Mouse (Mus musculus) CD4-positive helper T cell, adult 2 months (primary cell): ENCODE results near the gene Ccdc103.

Experiments used
- DNase-seq: peaks from one replicate; pipeline ENCODE4 v3.0.0-alpha.2; 2012; ENCODE audit warnings: low read depth, missing footprints, low spot score

Gene Ccdc103

DNA sequence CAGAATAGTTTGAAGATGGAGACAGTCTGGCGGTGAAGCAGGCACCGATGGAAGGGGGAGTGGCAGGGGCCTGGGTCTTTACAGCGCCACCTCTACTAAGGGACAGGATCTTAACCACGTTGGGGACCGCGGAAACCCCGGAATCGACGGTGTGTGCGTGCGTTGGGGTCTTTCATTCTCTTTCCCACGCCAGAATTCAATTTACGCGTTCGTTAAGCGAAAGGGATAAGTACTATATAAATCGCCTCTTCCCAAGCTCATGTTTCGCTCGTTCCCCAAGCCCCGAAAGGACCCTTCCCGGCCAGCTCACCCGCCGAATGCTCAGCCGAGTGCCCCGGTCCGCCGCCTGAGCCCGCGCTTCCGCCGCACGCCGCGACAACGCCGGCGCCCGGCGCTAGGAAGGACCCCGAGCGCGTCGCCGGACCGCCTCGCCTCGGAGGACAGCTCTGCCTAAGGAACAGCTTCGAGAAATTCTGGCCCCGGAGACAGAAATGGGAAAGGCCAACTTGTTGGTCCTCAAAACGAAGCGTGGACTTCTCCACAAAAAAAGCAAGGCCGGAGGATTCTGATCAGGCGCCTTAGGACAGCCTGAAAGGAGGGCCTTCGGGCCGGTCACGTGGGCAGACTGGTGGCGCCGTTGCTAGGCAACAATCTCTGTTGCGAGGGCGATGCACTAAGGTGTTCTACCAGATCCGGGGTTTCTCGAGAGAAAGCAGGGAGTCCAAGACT, at the start of gene Ccdc103, which contains the start of gene Eftud2:
Gene Ccdc103 (plus strand): TSS at position 620 of the 729 bp plus-strand sequence.
Gene Eftud2 (minus strand): TSS at position 401 of the 729 bp plus-strand sequence.
- peak; percentile 94 for DNase-seq

DNA sequence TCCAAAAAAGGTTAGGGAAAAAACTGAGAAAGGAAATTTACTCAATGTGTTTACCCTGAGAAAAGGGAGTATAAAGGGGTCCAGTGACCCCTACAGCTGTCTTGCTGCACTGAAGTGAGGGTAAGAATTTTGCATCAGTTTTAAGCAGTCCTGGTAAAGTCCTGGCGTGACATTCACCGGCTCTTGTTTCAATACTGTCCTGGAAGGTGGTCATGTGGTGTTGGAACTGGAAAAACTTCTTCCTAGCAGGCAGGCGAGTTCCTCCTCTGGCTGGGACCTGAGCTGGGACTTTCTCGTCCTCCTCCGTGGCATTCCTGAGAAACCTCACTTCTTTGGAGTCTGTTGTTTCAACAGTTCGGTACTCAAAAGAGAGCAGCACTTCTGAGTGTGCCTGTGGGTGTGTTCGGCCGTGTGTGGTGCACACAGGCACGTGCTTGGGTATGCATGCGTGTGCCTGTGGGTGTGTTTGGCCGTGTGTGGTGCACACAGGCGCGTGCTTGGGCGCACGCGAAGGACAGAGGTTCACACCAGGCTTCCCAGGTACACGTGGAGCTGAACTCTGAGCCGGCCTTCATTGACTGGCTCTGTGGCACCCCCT, 48.2 kb upstream of the Ccdc103 start:
- no peak for DNase-seq

DNA sequence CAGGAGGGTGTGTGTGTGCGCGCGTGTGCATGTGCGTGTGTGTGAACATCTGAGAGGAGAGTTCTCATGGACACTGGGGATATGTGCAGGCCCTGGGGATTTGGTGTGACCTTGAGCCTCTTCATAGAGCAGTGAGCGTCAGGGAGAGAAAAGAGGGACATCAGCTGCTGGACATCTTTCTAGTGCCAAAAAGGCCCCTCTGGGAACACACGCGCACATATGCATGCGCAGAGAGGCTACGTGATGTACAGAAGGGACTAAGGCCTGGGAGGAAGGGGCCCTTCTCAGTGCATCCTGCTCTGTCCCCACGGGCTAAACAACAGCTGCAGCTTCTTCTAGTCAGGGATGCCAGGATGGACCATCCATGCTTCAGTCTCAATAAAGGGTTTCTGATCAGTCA, 46.8 kb upstream of the Ccdc103 start:
- no peak for DNase-seq

DNA sequence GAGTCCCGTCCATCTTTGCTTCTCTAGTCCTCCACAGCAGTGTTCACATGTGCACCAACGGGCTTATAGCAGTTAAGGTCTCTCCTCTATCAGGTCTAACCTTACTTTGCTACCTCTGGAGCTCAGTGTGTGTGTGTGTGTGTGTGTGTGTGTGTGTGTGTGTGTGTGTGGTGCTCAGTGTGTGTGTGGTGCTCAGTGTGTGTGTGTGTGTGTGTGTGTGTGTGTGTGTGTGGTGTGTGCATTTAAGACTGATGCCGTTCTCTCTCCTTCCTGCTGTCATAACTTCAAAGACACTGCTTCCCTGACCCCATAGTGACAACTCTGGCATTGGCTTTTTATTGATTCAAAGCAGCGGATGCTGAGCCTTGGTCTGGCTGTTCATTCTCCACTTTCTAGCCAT, 45.5 kb upstream of the Ccdc103 start, which contains the start of gene Higd1b:
Gene Higd1b (plus strand): TSS at position 301 of the 400 bp plus-strand sequence.
- no peak for DNase-seq

DNA sequence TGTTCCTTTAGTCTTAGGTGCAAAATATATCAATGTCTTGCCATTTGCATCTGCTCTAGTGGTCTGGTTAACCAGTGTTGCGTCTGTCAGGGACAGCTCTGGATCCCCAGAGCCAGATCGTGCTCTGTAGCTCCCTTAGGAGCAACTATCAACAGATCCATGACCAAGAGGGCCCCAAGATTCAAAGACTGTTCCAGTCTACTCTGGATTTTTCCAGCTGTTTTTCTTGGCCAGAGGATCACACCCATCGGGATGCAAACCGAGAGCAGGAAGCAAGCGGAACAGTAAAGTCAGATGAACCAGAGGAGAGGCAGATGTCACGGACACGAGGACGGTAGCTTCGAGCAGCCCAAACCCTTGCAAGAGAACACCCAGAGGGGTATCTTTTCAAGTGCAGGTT, 44.9 kb upstream of the Ccdc103 start:
- DNase-seq, result no peak

DNA sequence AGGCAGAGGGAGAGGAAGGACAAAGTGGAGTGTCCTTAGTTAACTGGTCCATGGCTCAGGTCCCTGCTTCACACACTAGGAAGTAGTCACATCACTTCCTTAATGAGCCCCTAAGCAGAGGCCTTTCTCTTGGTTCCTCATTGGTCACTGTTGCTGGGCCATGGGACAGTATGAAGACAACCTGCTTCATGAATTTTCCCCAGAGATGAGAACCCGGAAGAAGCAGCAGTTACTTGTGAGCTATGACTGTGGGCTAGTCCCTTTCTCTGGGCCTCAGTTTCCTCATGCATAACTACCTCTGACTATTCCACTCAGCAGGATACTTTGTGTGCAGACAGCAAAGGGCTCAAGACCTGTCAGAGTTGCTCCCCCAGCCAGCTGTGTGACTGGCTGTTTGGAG, 43.6 kb upstream of the Ccdc103 start:
- DNase-seq, result no peak

DNA sequence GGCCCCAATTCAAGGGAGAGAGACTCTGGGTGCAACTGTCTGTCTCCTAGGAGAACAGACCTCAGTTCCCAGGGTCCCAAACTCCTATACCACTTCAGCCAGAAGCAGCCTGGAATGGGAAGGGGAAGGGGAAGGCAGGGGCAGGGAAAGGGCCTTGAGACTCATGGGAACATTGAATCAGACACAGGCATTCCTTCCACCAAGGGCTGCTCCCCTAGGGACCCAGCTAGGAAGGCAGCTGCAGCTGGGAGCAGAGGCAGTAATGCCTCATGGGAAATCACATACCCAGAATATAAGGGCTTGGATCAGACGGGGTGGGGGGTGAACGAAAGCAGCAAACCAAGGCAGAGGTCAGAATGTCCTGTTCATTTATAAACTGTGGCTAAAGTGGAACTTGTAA, 42.9 kb upstream of the Ccdc103 start:
- DNase-seq, result no peak

DNA sequence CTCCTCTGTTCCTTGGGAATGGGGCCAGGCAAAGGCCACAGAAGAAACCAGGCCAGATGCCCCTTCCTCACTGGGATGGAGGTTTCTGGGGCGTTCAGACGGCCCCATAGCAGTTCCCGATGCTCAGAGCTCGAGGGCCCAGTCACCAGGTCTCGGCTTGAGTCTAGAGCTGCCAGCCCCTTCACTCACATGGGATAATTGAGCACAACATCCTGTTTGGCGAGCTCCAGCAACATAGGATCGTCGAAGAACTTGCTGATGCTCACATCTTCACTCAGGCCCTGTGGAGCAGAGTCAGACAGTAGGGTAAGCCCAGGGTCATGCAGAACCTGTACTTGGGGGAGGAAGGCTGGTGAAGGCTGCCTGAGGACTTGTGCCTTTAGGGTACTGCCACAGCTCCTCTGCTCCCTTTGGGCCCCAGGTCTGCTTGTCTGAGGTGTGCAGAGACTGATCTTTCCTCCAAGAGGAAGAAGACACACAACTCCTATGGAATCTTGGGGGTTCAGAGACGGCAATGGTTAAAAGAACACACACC, 42.3 kb upstream of the Ccdc103 start:
- no peak for DNase-seq

DNA sequence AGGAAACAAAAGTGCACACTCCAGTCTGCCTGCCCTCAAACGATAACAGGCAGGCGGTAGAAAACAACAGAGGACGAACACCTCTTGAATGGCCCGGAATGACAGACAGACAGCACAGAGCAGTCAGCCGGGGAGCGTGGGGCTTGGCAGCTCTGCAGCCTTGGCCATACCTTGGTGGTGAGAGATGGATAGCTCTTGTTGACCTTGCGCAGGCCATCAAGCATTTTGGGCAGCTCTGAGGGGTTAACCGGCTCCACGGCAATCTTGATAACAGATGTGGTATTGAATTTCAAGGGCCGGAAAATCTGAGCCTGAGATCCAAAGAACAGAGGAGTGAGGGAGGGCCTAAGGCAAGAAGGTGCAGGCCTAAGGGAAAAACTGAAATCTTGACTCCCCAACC, 35.1 kb upstream of the Ccdc103 start:
- DNase-seq, result no peak

DNA sequence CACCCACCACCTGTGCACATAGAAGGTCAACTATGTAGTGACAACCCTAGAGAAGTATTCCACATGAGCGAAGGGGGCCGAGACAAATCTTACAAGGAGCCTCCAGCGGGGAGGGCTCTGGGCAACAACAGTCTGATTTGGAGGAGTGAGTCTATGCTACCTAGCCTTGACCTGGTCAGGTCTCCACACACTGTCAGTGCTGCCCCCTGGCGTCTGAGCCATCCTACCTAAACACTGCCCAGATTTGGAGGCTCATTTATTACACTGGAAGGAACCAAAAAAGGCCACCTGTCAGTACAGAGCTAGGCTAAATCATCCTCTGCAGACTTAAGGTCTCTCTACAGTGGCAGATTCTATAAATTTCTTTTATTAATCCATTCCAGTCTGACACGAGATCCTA, 29.1 kb upstream of the Ccdc103 start:
- peak; percentile 21 for DNase-seq

DNA sequence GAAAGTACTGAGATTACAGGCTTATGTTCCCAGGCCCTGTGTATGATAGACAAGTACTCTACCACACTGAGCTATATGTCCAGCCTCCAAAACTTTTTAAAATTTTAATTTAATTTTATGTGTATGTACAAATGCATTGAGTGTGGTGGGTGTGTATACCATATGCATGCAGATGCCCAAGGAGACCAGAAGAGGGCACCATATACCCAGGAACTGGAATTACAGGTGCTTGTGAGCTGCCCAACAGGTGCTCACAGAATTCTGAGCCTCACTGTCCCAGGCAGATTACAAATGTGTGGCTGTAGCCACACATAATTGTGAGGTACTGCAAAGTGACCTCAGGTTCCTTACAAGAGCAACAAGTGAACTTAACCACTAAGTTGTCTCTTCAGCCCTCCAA, 27.2 kb upstream of the Ccdc103 start:
- no peak for DNase-seq

DNA sequence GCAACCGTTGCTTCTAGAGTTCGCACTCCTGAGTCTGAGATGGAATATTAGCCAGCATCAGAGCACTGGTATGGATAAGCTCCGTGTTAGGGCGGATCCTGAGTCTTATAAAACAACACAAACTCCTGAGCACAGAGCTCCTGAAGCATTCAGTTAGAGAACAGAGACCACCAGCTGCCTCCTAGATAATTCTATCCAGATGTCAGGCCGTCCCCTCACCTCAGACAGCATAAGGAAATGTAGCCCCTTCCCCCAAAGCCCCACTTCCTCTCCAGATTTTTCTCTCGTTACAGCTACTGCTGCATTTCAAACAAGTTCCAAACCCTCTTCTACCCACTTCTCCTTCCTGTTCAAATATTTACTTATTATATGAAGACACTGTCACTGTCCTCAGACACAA, 25.1 kb upstream of the Ccdc103 start:
- no peak for DNase-seq

DNA sequence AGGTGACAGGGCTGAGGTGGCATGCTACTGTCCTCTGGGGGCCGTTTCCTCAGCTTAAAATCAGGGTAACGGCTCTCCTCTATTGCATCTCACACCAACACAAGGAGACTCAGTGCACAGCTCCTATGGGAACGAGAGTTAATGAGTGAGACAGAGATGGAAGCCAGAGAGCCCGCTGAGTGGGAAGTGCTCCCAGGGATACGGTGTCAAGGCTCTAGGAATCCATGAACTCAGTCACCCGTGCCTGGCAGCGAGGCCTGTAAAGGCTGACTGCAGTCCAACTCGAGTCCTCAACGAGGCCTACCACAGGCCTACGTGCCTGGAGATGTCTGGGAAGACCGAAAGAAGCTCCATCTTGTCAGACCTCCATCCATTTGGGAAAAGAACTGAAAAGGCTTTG, 22.1 kb upstream of the Ccdc103 start:
- no peak for DNase-seq

DNA sequence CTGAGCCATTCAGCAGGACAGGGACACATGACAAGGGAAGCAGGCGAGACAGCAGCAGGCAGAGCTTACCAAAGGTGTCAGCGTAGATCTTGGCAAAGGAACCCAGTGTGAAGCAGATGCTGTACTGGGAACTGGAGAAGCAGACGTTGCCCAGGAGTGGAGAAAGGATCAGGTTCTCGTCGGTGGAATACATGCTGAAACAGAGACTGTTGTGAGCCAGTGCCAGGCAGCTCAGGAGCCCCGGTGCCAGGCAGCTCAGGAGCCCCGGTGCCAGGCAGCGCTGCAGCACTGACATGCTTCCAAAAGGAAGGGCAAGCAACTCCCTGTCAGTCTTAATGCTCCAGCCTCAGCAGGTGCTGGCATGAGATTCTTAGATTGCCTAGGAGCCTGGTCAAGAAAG, 21.1 kb upstream of the Ccdc103 start:
- DNase-seq, result no peak

DNA sequence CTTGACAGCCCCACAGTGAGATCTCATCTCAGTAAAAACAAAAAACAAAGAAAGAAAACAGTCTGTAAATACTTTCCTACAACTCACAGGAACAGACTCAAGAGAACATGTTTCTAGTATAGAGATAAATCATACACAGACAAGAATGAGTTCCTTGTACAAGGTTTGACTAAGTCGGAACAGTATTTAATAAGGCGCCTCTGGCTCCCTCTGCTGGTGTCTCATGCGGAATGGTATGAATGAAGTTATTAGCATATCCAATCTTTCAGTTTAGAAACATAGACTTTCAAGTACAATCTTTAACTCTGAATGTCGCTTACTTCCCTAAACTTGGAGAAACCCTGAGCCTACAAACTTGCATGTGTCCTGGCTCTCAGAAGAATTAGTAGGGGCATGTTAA, 16.7 kb upstream of the Ccdc103 start:
- DNase-seq, result peak; percentile 55

DNA sequence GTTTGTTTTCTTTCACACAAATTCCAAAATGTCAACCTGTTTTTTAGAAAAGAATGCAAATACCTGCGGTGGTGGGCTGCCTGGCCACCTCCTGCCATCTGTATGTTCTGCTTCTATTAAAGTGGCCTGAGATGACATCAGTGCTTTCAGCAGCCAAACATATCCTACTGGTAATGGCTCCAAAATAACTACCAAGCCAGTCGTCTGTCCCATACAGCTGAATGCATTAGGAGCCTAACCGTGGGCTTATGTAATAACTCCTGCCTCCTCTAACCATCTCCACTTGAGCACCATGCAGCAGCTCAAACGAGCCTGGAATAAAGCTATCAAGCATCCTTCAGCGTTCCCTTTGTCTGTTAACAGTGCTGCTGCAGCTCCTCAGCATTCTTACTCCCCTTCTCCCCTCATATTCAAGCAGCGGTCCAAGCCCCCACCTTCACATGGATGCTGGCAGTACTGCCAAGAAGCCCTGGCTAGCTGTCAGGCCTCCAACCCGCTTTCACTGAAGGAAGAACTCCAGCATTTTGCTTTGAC, 6.1 kb upstream of the Ccdc103 start:
- DNase-seq, result no peak

DNA sequence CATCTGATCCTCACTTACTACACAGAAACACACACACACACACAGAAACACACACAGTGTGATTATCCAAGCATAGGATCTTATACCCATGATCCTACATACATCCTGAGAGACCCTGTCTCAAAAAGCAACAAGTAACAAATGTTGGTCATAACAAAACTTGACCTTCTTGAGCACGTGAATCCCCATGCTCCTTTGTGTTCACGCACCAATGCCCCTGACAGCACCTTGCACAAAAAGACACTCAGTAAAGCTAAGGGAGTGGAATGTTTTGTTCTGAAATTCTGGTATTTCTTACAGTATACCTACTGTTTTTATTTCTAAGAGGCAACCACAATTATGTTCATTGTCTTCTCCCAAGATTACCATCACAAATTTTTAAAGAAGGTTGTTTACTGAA, 1.4 kb upstream of the Ccdc103 start:
- DNase-seq, result no peak

DNA sequence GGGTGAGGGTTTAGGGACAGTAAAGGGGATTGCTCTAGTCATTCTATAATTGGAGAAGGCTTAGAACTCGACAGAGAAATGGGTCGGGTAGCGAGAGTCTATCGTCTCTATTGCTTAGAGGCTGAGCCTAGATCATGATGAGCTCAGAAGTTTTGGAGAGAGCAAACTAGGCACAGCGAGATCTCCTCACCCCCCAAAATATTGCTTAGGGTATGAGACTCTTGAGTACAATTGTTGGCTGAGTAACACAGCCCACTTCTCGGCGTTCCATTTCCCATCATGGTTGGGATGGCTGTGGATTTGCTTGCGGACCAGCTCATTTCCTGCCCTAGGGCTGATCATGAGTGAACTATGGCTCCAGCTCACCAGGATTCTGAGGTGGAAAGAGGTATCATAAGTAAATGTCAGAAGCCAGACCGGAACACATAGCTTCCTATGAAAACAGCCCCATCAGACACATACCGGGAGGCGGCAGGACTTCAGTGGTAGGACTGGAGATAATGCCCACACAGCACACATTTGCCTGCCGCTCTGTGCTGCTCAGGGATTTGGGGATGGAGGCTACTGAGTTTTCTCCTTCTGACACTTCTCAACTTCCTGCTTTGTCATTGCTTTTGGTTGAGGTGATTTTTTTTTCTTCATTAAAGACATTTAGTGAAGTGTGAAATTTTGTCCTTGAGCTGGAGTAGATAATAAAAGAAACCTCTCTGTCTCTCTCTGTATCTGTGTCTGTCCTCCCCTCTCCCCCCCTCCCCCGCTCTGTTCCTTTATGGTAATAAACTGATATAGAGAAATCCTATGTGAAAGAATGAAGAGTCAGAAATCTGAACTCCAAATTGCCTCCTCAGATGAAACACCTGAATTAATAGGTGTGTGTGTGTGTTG, 552 bp downstream of the Ccdc103 start:
- DNase-seq, result peak; percentile 40

DNA sequence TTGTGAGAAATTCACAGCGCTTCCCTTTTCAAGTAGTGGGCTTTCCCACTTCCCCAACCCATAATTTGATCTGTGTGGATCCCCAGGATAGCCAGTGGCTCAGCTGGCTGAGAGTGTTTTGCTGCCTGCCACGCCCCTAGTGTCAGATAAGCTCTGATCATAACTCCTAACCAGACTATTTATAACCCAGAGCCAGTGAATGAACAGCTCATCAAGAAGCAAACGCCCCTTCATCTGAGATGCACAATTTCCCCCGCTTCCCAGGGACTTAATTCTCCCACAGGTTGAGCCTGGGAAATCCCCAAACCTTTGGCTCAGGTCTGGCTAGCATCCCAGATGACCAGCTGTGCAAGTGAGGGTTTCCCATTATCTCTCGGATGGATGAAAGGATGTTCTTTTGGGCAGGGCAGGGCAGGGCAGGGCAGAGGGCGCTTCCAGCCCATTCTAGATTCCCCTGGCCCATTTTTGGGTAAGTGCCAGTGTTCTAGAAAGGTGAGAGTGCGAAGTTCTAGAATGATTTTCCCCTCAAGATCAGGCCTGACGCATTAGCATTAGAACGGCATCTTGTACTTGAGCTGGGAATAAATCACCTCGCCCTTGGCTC, 3.7 kb downstream of the Ccdc103 start, which contains the start of gene Fam187a:
Gene Fam187a (plus strand): TSS at position 554 of the 604 bp plus-strand sequence.
- no peak for DNase-seq

DNA sequence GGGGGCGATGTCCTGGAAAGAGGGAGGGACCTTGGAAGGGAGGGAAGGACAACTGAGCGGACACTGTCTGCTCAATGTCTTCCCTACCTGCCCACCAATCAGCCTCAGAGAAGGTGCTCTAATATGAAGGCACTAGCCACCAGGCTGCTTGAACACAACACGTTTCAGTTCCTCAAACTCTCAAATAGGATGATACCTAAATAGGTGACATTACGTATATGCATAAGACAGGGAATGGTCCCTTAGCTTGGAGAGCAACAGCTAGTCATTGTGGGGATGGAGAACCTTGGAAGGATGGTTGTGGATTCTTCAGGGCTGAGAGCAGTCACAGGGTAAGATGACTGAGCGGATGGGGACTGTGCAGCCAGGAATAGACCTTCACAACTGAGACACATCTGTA, 6.4 kb downstream of the Ccdc103 start:
- no peak for DNase-seq

DNA sequence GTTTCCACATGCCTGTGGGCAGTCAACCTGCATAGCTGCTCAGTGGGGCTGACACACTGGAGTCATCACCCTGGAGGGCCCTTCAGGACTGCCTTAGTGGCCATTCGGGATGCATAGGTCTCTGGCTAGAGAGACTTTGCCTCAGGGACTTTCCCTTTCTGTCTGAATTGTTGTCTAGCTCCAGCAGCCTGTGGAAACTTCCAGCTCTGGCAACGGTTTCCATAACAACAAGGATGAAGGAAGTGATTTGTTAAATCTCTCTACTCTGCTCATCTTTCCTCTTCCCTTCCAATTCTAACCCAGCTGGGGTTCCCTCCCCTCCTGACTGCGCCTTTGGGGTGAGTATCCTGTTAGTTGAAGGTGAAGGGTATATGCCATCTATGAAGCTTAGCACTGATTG, 7.1 kb downstream of the Ccdc103 start:
- no peak for DNase-seq
